ENCODE assay signal across 13 mouse cellular contexts in genomic region chr17:69192863-69193493, GRCm38 (mm10).
A peak's percentile ranks its signal among the peaks of the same experiment; 100 is the strongest.
DNase-seq lines count a peak whose midpoint lies in the region; ATAC-seq and TF ChIP-seq lines count a peak whose summit lies in the region.
"Had no signal": no experiment of that assay in that cellular context is flagged by ENCODE, and none has a peak within 500 bp of the region (broad histone marks: within the 10 kb centered on the region; RNA-seq: fewer than 3 reads in every experiment).

No protein-coding gene starts in this region.

- peak; percentile 39 for DNase-seq in adipocyte (ENCODE audit: low spot score)
- no peak for DNase-seq in embryonic facial prominence, embryonic 10.5 days (ENCODE audit: low spot score)
- DNase-seq in hindbrain, postnatal 0 days (ENCODE audit: low spot score), result no peak
- no peak for DNase-seq in midbrain, postnatal 0 days (ENCODE audit: low spot score)
- no peak for DNase-seq in layer of hippocampus, postnatal 25 days (ENCODE audit: extremely low spot score in 1 of 2, low spot score in 1 of 2)
- DNase-seq in lung, postnatal 36 days, result no peak
- DNase-seq: adrenal gland, postnatal 25 days; right cerebral cortex, postnatal 4 days; thymus, postnatal 25 days had no signal

- H3K9me3 ChIP-seq in embryonic facial prominence, embryonic 10.5 days, result no peaks in the 10 kb centered on the region
- no peaks in the 10 kb centered on the region for H3K9me3 ChIP-seq in hindbrain, postnatal 0 days (ENCODE audit: low read length)
- H3K9me3 ChIP-seq in midbrain, postnatal 0 days (ENCODE audit: low read length), result no peaks in the 10 kb centered on the region
- H3K9me3 ChIP-seq: liver, embryonic 12.5 days had no signal

- no peak overlapping the region for H3K4me2 ChIP-seq in hindbrain, postnatal 0 days (ENCODE audit: low read depth, low read length)
- H3K4me2 ChIP-seq in midbrain, postnatal 0 days (ENCODE audit: low read depth, low read length, poor library complexity, severe bottlenecking), result no peak overlapping the region
- H3K4me2 ChIP-seq: liver, embryonic 12.5 days had no signal

- no peaks in the 10 kb centered on the region for H3K36me3 ChIP-seq in embryonic facial prominence, embryonic 10.5 days (replicated peaks)
- H3K36me3 ChIP-seq in hindbrain, postnatal 0 days (ENCODE audit: insufficient read depth, low read length), result no peaks in the 10 kb centered on the region
- H3K36me3 ChIP-seq in midbrain, postnatal 0 days (ENCODE audit: insufficient read depth, low read length), result no peaks in the 10 kb centered on the region
- H3K36me3 ChIP-seq: G1E; liver, embryonic 12.5 days had no signal

- H3K27me3 ChIP-seq in embryonic facial prominence, embryonic 10.5 days (replicated peaks; ENCODE audit: low read depth, poor library complexity, severe bottlenecking), result no peaks in the 10 kb centered on the region
- no peaks in the 10 kb centered on the region for H3K27me3 ChIP-seq in hindbrain, postnatal 0 days (ENCODE audit: insufficient read depth, low read length)
- no peaks in the 10 kb centered on the region for H3K27me3 ChIP-seq in midbrain, postnatal 0 days (ENCODE audit: insufficient read depth, low read length)
- H3K27me3 ChIP-seq: liver, embryonic 12.5 days; megakaryocyte, embryonic 14.5 days had no signal

- peaks cover 40% of the 10 kb centered on the region for H3K4me1 ChIP-seq in embryonic facial prominence, embryonic 10.5 days
- H3K4me1 ChIP-seq in hindbrain, postnatal 0 days (ENCODE audit: insufficient read depth, low read length), result 0 out of 2 replicates have a peak, but pooled peaks cover 9% of the 10 kb centered on the region
- peaks cover 11% of the 10 kb centered on the region; the same call in 1 of the 2 replicates for H3K4me1 ChIP-seq in midbrain, postnatal 0 days (ENCODE audit: insufficient read depth, low read length)
- H3K4me1 ChIP-seq: liver, embryonic 12.5 days; megakaryocyte, embryonic 14.5 days had no signal

- peak overlapping the region; percentile 78 for H3K27ac ChIP-seq in embryonic facial prominence, embryonic 10.5 days (replicated peaks)
- H3K27ac ChIP-seq in hindbrain, postnatal 0 days, result peak overlapping the region; percentile 11; the same call in 1 of the 2 replicates
- peak overlapping the region; percentile 49; the same call in 1 of the 2 replicates for H3K27ac ChIP-seq in midbrain, postnatal 0 days (ENCODE audit: low read depth, low read length)
- H3K27ac ChIP-seq: liver, embryonic 12.5 days had no signal

- TF ChIP-seq CTCF in hindbrain, postnatal 0 days (IDR thresholded peaks at IDR 0.05; ENCODE audit: low read depth), result no peak
- no peak for TF ChIP-seq CTCF in midbrain, postnatal 0 days (IDR thresholded peaks at IDR 0.05)

- peak; percentile 16; the same call in 1 of the 2 replicates for ATAC-seq in hindbrain, postnatal 0 days
- ATAC-seq in midbrain, postnatal 0 days (ENCODE audit: low FRiP score), result peak; percentile 31; the same call in 1 of the 2 replicates
- ATAC-seq in erythroblast, adult 5-6 weeks (replicated peaks; ENCODE audit: low FRiP score, poor library complexity, severe bottlenecking), result no peak
- ATAC-seq: liver, embryonic 12.5 days had no signal

- H3K9ac ChIP-seq in hindbrain, postnatal 0 days (replicated peaks; ENCODE audit: low read length), result no peak overlapping the region
- no peak overlapping the region for H3K9ac ChIP-seq in midbrain, postnatal 0 days (replicated peaks; ENCODE audit: low read length, poor library complexity, severe bottlenecking)
- H3K9ac ChIP-seq: liver, embryonic 12.5 days had no signal

- 8% methylated on average over 2 of the region's 2 CpGs for WGBS in embryonic facial prominence, embryonic 10.5 days
- 15% methylated on average over 2 of the region's 2 CpGs for WGBS in hindbrain, postnatal 0 days
- 14% methylated on average over 2 of the region's 2 CpGs for WGBS in midbrain, postnatal 0 days

- H3K4me3 ChIP-seq in embryonic facial prominence, embryonic 10.5 days, result no peak overlapping the region
- H3K4me3 ChIP-seq in hindbrain, postnatal 0 days (ENCODE audit: low read length), result no peak overlapping the region
- H3K4me3 ChIP-seq in midbrain, postnatal 0 days (ENCODE audit: low read depth, low read length), result no peak overlapping the region
- H3K4me3 ChIP-seq: liver, embryonic 12.5 days; megakaryocyte, embryonic 14.5 days had no signal

Comparison
In these comparisons a context has a peak if more than half of its experiments do, and no peak if none do; other contexts are left out.
1. H3K27ac ChIP-seq: peak in every context shown above with its lines; median percentile 78 in embryonic facial prominence, embryonic 10.5 days; 49 in midbrain, postnatal 0 days; 11 in hindbrain, postnatal 0 days.